Mouse (Mus musculus) liver, embryonic 14.5 days (tissue): ENCODE measurements at regions not wholly inside any gene's neighbourhood (a gene's known extent, or its start where the extent isn't known, plus 50 kb on each side); places are given as distances from the start of the nearest gene placed in this dataset.

Experiments used
- CTCF ChIP-seq: IDR thresholded peaks from 2 replicates; pipeline ENCODE4 v1.5.1; 2016; ENCODE audit warnings: antibody characterized with exemption, low read depth, control low read depth
- EP300 ChIP-seq: IDR thresholded peaks from 2 replicates; pipeline ENCODE4 v1.6.1; 2016; ENCODE audit warnings: antibody characterized with exemption, low read depth

GRCm38 (mm10) chr12:29118336-29118735, 366.7 kb downstream of the Eipr1 start:
- no peak for TF ChIP-seq EP300
- no peak for TF ChIP-seq CTCF
